ENCODE assay signal across 8 mouse cellular contexts in genomic region chr8:124859466-124859865, GRCm38 (mm10). TPM values are rescaled to one million over a fixed set of nuclear protein-coding genes. Genes with fewer than 3 reads are reported as not detected.
A peak's percentile ranks its signal among the peaks of the same experiment; 100 is the strongest.
DNase-seq lines count a peak whose midpoint lies in the region; ATAC-seq and TF ChIP-seq lines count a peak whose summit lies in the region.

No protein-coding gene starts in this region.

- no peak overlapping the region for H3K9ac ChIP-seq in kidney, postnatal 0 days (ENCODE audit: low read depth, low read length)

- peak; percentile 50; the same call in 1 of the 2 replicates for TF ChIP-seq CTCF in kidney, postnatal 0 days (IDR thresholded peaks at IDR 0.05; ENCODE audit: low read depth)
- peak; percentile 25; the same call in 1 of the 2 replicates for TF ChIP-seq CTCF in cortical plate, adult 2 months (IDR thresholded peaks at IDR 0.05; ENCODE audit: extremely low read depth, insufficient read depth, low read length)

- H3K9me3 ChIP-seq in kidney, postnatal 0 days (replicated peaks; ENCODE audit: low read length) = no peaks in the 10 kb centered on the region; the same call in none of the 2 replicates

- ATAC-seq in kidney, postnatal 0 days (replicated peaks; ENCODE audit: low FRiP score, low read depth) = no peak
- ATAC-seq in inflammation-experienced regulatory T-cells, adult 6 months = no peak

- DNase-seq in adrenal gland, postnatal 36 days = peak; percentile 20 to 61
- no peak for DNase-seq in adrenal gland, adult 8-10 months
- DNase-seq in kidney, postnatal 0 days (ENCODE audit: low spot score) = no peak
- DNase-seq in kidney, adult 11 months = no peak
- peak; percentile 11 for DNase-seq in retina, postnatal 1 day
- DNase-seq in layer of hippocampus, postnatal 14 days (ENCODE audit: low spot score in 2 of 2) = no peak

- H3K27ac ChIP-seq in kidney, postnatal 0 days = no peak overlapping the region
- H3K27ac ChIP-seq in cortical plate, adult 2 months (ENCODE audit: insufficient read depth, low read length) = no peak overlapping the region

- H3K4me1 ChIP-seq in kidney, postnatal 0 days (replicated peaks; ENCODE audit: insufficient read depth, low read length) = peaks cover 9% of the 10 kb centered on the region; the same call in 1 of the 2 replicates
- peaks cover 3% of the 10 kb centered on the region for H3K4me1 ChIP-seq in cortical plate, adult 2 months (ENCODE audit: control insufficient read depth, insufficient read depth, low read length)

- TF ChIP-seq POLR2A in cortical plate, adult 2 months (IDR thresholded peaks at IDR 0.05; ENCODE audit: extremely low read depth, insufficient read depth, low read length) = no peak

- no peaks in the 10 kb centered on the region for H3K27me3 ChIP-seq in kidney, postnatal 0 days (ENCODE audit: insufficient read depth, low read length)

- no peak overlapping the region for H3K4me3 ChIP-seq in kidney, postnatal 0 days (replicated peaks; ENCODE audit: low read depth, low read length)
- no peak overlapping the region for H3K4me3 ChIP-seq in cortical plate, adult 2 months (ENCODE audit: insufficient read depth, low read length)

- H3K4me2 ChIP-seq in kidney, postnatal 0 days (ENCODE audit: low read length) = no peak overlapping the region

- peaks cover 35% of the 10 kb centered on the region for H3K36me3 ChIP-seq in kidney, postnatal 0 days (ENCODE audit: insufficient read depth, low read length)

RNA-seq across cellular contexts. Expression of gene Gnpat, which starts 3.4 kb away (rescaled TPM):
- 100 to 1,000 TPM in 1 of 2 experiments, 10 to 100 TPM in 1; 93.1 to 104 TPM for total RNA-seq in adrenal gland, postnatal 36 days (2021)
- total RNA-seq in adrenal gland, adult 8-10 months (2022) = 100 to 1,000 TPM in 3 of 4 experiments, 10 to 100 TPM in 1; 93.8 to 131 (median 107) TPM
- polyA plus RNA-seq in kidney, postnatal 0 days (2015; fragmentation: Nextera tagmentation; extraction: Ambion mirVana) = 74.8 and 83.5 TPM in 2 replicates
- 87.9 and 95.0 TPM in 2 replicates for polyA plus RNA-seq in cortical plate, adult 2 months (2012; rRNA removed)
- total RNA-seq in layer of hippocampus, postnatal 14 days (2021) = 10 to 100 TPM; 66.3 to 69.6 TPM
- polyA plus RNA-seq in inflammation-experienced regulatory T-cells, adult 6 months (2017; shearing (Covaris generic)) = 10 to 100 TPM; 31.4 to 39.2 (median 38.9) TPM

RNA-seq across cellular contexts. Expression of gene 2810004N23Rik, which starts 3.5 kb away (rescaled TPM):
- 10 to 100 TPM; 30.1 to 31.9 TPM for total RNA-seq in adrenal gland, postnatal 36 days (2021)
- total RNA-seq in adrenal gland, adult 8-10 months (2022) = 10 to 100 TPM; 27.5 to 31.3 (median 29.2) TPM
- 33.3 and 36.6 TPM in 2 replicates for polyA plus RNA-seq in kidney, postnatal 0 days (2015; fragmentation: Nextera tagmentation; extraction: Ambion mirVana)
- polyA plus RNA-seq in cortical plate, adult 2 months (2012; rRNA removed) = 16.7 and 17.1 TPM in 2 replicates
- total RNA-seq in layer of hippocampus, postnatal 14 days (2021) = 10 to 100 TPM; 23.5 to 24.0 TPM
- polyA plus RNA-seq in inflammation-experienced regulatory T-cells, adult 6 months (2017; shearing (Covaris generic)) = 10 to 100 TPM; 29.1 to 31.9 (median 31.8) TPM

RNA-seq across cellular contexts. Expression of gene Exoc8, which starts 38.0 kb away (rescaled TPM):
- total RNA-seq in adrenal gland, postnatal 36 days (2021) = 10 to 100 TPM; 23.0 to 24.0 TPM
- 10 to 100 TPM; 22.1 to 28.1 (median 25.0) TPM for total RNA-seq in adrenal gland, adult 8-10 months (2022)
- polyA plus RNA-seq in kidney, postnatal 0 days (2015; fragmentation: Nextera tagmentation; extraction: Ambion mirVana) = 5.6 and 6.1 TPM in 2 replicates
- 14.6 and 16.3 TPM in 2 replicates for polyA plus RNA-seq in cortical plate, adult 2 months (2012; rRNA removed)
- 10 to 100 TPM; 35.3 to 37.0 TPM for total RNA-seq in layer of hippocampus, postnatal 14 days (2021)
- 1 to 10 TPM; 5.8 to 8.6 (median 6.9) TPM for polyA plus RNA-seq in inflammation-experienced regulatory T-cells, adult 6 months (2017; shearing (Covaris generic))

RNA-seq across cellular contexts. Expression of gene Sprtn, which starts 38.2 kb away (rescaled TPM):
- 10 to 100 TPM; 19.0 to 19.7 TPM for total RNA-seq in adrenal gland, postnatal 36 days (2021)
- 10 to 100 TPM; 19.4 to 23.6 (median 21.5) TPM for total RNA-seq in adrenal gland, adult 8-10 months (2022)
- 7.9 and 8.3 TPM in 2 replicates for polyA plus RNA-seq in kidney, postnatal 0 days (2015; fragmentation: Nextera tagmentation; extraction: Ambion mirVana)
- 16.3 and 17.3 TPM in 2 replicates for polyA plus RNA-seq in cortical plate, adult 2 months (2012; rRNA removed)
- total RNA-seq in layer of hippocampus, postnatal 14 days (2021) = 10 to 100 TPM; 12.8 to 14.3 TPM
- 1 to 10 TPM; 5.9 to 7.6 (median 7.4) TPM for polyA plus RNA-seq in inflammation-experienced regulatory T-cells, adult 6 months (2017; shearing (Covaris generic))

Comparison
In these comparisons a context has a peak if more than half of its experiments do, and no peak if none do; other contexts are left out.
1. DNase-seq: peak in adrenal gland, postnatal 36 days (2 of 2) and retina, postnatal 1 day (single experiment); none in adrenal gland, adult 8-10 months (single experiment), kidney, postnatal 0 days (single experiment), kidney, adult 11 months (single experiment) and layer of hippocampus, postnatal 14 days (0 of 2).